Mouse (Mus musculus) effector memory CD4-positive, alpha-beta T cell, adult 7 months (primary cell): ENCODE results near the gene Mccc2. TPM values are rescaled to one million over a fixed set of nuclear protein-coding genes. Genes with fewer than 3 reads are reported as not detected.

Experiments
- polyA plus RNA-seq: library from polyadenylated mRNA; unstranded; fragments of 100-300 nt; shearing (Covaris generic); gene quantifications from one replicate; pipeline ENCODE4 v1.2.1, GENCODE M21; 2017

Mccc2 gene
- polyA plus RNA-seq: 11.8 TPM

DNA sequence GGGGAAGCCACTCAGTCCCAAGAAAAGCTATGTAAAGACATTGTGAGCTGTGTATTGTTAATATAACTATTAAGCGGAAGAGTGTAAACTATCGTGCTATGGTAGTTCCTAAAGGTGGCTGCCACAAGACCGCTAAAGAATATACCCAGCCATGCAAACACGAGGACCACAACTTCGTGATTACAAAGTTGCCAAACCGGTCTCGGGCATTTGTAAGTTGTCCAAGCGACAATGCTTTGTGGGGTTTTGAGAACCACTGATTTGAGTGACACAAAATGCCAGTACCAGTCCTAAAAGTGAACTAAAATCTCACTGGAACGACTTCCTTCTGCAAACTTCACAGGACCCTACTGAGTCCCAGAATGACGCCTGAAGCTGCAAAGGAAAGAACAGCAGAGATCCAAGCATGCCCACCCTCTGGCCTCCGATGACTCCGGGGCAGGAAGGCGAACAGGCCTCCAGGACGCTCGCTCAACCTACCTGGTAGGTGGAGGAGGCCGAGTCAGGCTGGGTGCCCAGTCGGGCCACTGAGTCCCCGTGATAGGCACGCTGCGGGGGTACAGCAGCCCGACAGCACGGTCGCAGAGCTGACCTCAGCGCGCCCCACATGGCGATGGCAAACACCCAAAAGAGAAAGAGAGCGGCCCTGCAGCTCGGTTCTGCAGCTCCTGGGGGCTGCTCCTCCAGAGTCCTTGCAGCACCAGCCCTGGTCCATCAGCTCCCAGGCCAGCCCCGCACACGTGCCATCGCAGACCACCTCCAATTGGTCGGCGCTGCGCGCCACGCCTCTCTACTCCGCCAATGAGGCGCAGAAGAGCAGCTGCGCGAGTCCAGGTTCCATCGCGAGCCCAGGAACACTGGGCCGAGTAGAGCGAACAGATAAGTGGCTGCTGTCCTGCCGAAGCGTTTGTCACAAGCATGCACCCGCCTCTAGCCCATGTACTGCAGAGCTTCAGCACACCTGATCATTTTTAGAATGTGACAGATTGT lies at the start of gene Mccc2:
Gene Mccc2, minus strand, starts transcription at position 734 of the 990 bp plus-strand sequence.

DNA sequence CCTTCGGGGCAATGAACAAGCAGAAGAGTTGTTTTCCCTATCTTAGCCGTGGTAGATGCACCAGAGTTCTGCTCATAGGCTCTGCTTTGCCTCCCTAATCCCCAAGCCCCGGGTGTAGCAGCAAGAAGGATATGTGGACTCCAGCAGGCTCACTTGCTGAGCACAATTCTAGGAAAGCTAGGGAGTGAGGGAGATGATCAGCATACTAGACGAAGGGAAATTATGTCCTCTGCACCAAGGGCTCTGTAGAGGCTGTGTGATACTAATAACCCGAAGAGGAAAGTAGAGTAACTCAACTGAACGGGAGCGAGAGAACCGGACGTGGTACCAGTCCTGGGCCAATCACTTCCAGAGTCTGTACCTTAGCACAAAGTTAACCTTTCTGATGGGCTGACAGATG lies 114.5 kb downstream of the Mccc2 start, which contains the start of gene Cartpt:
Gene Cartpt, minus strand, starts transcription at position 127 of the 400 bp plus-strand sequence.

Other genes with a start within 250 kb of the Mccc2 start
- not detected for gene Cartpt, start 114.5 kb downstream of the Mccc2 start, polyA plus RNA-seq
- gene Bdp1, start 88.4 kb upstream of the Mccc2 start, polyA plus RNA-seq: 83.7 TPM
- 2.1 TPM for gene Serf1, start 92.4 kb upstream of the Mccc2 start, polyA plus RNA-seq
- 17.2 TPM for gene Smn1, start 109.2 kb upstream of the Mccc2 start, polyA plus RNA-seq
- 8.7 TPM for gene Naip2, start 186.5 kb upstream of the Mccc2 start, polyA plus RNA-seq
- 0.80 TPM for gene Naip5, start 230.7 kb upstream of the Mccc2 start, polyA plus RNA-seq